Mouse (Mus musculus) lung, postnatal 4 days (tissue): Measurements from ENCODE around the gene Erv3.
"Not testable (repeated sequence)": the region's sequence is repeated elsewhere in the genome, so short reads cannot be mapped to it uniquely, and the experiment has no call there.

Source experiments
- DNase-seq, 2 experiments: peaks; one replicate each; pipeline ENCODE4 v3.0.0; 2021

Erv3 gene

GRCm38 (mm10) chr2:131863472-131863871 lies 3.9 kb upstream of the Erv3 start:
- no peak for DNase-seq

GRCm38 (mm10) chr2:131862617-131863275 lies 3.2 kb upstream of the Erv3 start:
- no peak for DNase-seq

- DNase-seq = no peak
Measured at GRCm38 (mm10) chr2:131857838-131858237, 1.7 kb downstream of the Erv3 start.

- no peak for DNase-seq
Measured at GRCm38 (mm10) chr2:131853719-131854118, 5.8 kb downstream of the Erv3 start.

- DNase-seq = no peak
Measured at GRCm38 (mm10) chr2:131851333-131852092, 8.0 kb downstream of the Erv3 start.

- DNase-seq = no peak
Measured at GRCm38 (mm10) chr2:131850047-131850446, 9.5 kb downstream of the Erv3 start.

GRCm38 (mm10) chr2:131847501-131848359 lies 11.8 kb downstream of the Erv3 start:
- DNase-seq = no peak

GRCm38 (mm10) chr2:131846811-131847210 lies 12.7 kb downstream of the Erv3 start:
- no peak for DNase-seq

GRCm38 (mm10) chr2:131846132-131846710 lies 13.3 kb downstream of the Erv3 start:
- DNase-seq = peak; percentile 21 to 33

GRCm38 (mm10) chr2:131845671-131846070 lies 13.9 kb downstream of the Erv3 start:
- DNase-seq = no peak

- DNase-seq = no peak
Measured at GRCm38 (mm10) chr2:131842568-131842967, 17.0 kb downstream of the Erv3 start.

GRCm38 (mm10) chr2:131841321-131841693 lies 18.2 kb downstream of the Erv3 start:
- no peak for DNase-seq

- no peak for DNase-seq
Measured at GRCm38 (mm10) chr2:131840611-131841320, 18.8 kb downstream of the Erv3 start.

- DNase-seq = no peak
Measured at GRCm38 (mm10) chr2:131834296-131834695, 25.3 kb downstream of the Erv3 start.

- no peak for DNase-seq
Measured at GRCm38 (mm10) chr2:131831861-131832260, 27.7 kb downstream of the Erv3 start.

- not testable (repeated sequence) for DNase-seq
Measured at GRCm38 (mm10) chr2:131830945-131831344, 28.6 kb downstream of the Erv3 start.

- peak in 1 of 2 experiments; percentile 65 for DNase-seq
Measured at GRCm38 (mm10) chr2:131827999-131828975, 31.3 kb downstream of the Erv3 start.

GRCm38 (mm10) chr2:131827026-131827687 lies 32.4 kb downstream of the Erv3 start:
- no peak for DNase-seq

GRCm38 (mm10) chr2:131825498-131825897 lies 34.0 kb downstream of the Erv3 start:
- no peak for DNase-seq

GRCm38 (mm10) chr2:131823931-131824330 lies 35.6 kb downstream of the Erv3 start:
- DNase-seq = no peak

GRCm38 (mm10) chr2:131822492-131822891 lies 37.1 kb downstream of the Erv3 start:
- DNase-seq = no peak
